Mouse (Mus musculus) heart, adult 18-20 months (tissue): ENCODE results near the gene Ccdc36. TPM values are rescaled to one million over a fixed set of nuclear protein-coding genes. Genes with fewer than 3 reads are reported as not detected.

Source experiments
- DNase-seq, 2 experiments: peaks; one replicate each; pipeline ENCODE4 v3.0.0; 2021 to 2022; ENCODE audit warnings: mixed read lengths in 1 of 2
- total RNA-seq, 2 experiments: library from RNA; stranded (reverse); gene quantifications; 2 replicates each; pipeline ENCODE4 v1.2.3; 2021

Ccdc36 gene
- total RNA-seq, 2 experiments from 2014 or later, result not detected

- no peak for DNase-seq
Measured at GRCm38 (mm10) chr9:108378234-108378633, 50.0 kb downstream of the Ccdc36 start.

Other genes starting within 250 kb of the Ccdc36 start
- gene Bsn, start 238.1 kb downstream of the Ccdc36 start, total RNA-seq, result under 1 TPM; 0.02 to 0.08 TPM
- gene Dag1, start 164.5 kb downstream of the Ccdc36 start, total RNA-seq, result 100 to 1,000 TPM; 290 to 300 TPM
- gene Nicn1, start 138.1 kb downstream of the Ccdc36 start, total RNA-seq, result 10 to 100 TPM; 22.2 to 25.6 TPM
- 1 to 10 TPM; 5.0 to 5.8 TPM for gene Amt, start 131.6 kb downstream of the Ccdc36 start, total RNA-seq
- gene Rhoa, start 122.4 kb downstream of the Ccdc36 start, total RNA-seq, result 100 to 1,000 TPM; 229 to 232 TPM
- 10 to 100 TPM; 67.6 to 76.8 TPM for gene Tcta, start 122.3 kb downstream of the Ccdc36 start, total RNA-seq
- 100 to 1,000 TPM in 1 of 2 experiments, 10 to 100 TPM in 1; 86.8 to 111 TPM for gene Gpx1, start 89.6 kb downstream of the Ccdc36 start, total RNA-seq
- gene Usp4, start 80.6 kb downstream of the Ccdc36 start, total RNA-seq, result 10 to 100 TPM; 74.3 to 79.6 TPM
- gene 1700102P08Rik, start 35.7 kb downstream of the Ccdc36 start, total RNA-seq, result 1 to 10 TPM in 1 of 2 experiments, under 1 TPM in 1; 0.97 to 1.2 TPM
- not detected for gene BC048562, start 8.0 kb upstream of the Ccdc36 start, total RNA-seq
- gene Ccdc71, start 32.0 kb upstream of the Ccdc36 start, total RNA-seq, result 10 to 100 TPM; 23.1 to 23.3 TPM
- gene Klhdc8b, start 33.1 kb upstream of the Ccdc36 start, total RNA-seq, result 1 to 10 TPM; 4.7 to 5.5 TPM
- gene Lamb2, start 51.3 kb upstream of the Ccdc36 start, total RNA-seq, result 100 to 1,000 TPM; 334 to 339 TPM
- gene Usp19, start 62.1 kb upstream of the Ccdc36 start, total RNA-seq, result 10 to 100 TPM; 79.9 to 91.6 TPM
- 10 to 100 TPM; 76.4 to 90.3 TPM for gene Qars, start 79.2 kb upstream of the Ccdc36 start, total RNA-seq
- gene Qrich1, start 88.3 kb upstream of the Ccdc36 start, total RNA-seq, result 10 to 100 TPM; 57.8 to 58.7 TPM
- gene Impdh2, start 131.8 kb upstream of the Ccdc36 start, total RNA-seq, result 10 to 100 TPM; 48.3 to 49.7 TPM
- gene Ndufaf3, start 138.9 kb upstream of the Ccdc36 start, total RNA-seq, result 10 to 100 TPM; 67.0 to 72.6 TPM
- gene Dalrd3, start 141.4 kb upstream of the Ccdc36 start, total RNA-seq, result 10 to 100 TPM; 21.3 to 21.9 TPM
- gene Wdr6, start 150.3 kb upstream of the Ccdc36 start, total RNA-seq, result 10 to 100 TPM; 10.9 to 12.6 TPM
- gene P4htm, start 169.2 kb upstream of the Ccdc36 start, total RNA-seq, result 10 to 100 TPM; 12.6 to 14.0 TPM
- gene Arih2, start 220.9 kb upstream of the Ccdc36 start, total RNA-seq, result 10 to 100 TPM; 40.6 to 42.7 TPM
- gene Slc25a20, start 233.6 kb upstream of the Ccdc36 start, total RNA-seq, result 100 to 1,000 TPM; 214 to 233 TPM